Mouse (Mus musculus): ENCODE measurements around the gene Dpy19l3. TPM values are rescaled to one million over a fixed set of nuclear protein-coding genes. Genes with fewer than 3 reads are reported as not detected.

Gene Dpy19l3
- polyA plus RNA-seq, 1 experiment from 2014 or later, result 54.6 TPM

DNA sequence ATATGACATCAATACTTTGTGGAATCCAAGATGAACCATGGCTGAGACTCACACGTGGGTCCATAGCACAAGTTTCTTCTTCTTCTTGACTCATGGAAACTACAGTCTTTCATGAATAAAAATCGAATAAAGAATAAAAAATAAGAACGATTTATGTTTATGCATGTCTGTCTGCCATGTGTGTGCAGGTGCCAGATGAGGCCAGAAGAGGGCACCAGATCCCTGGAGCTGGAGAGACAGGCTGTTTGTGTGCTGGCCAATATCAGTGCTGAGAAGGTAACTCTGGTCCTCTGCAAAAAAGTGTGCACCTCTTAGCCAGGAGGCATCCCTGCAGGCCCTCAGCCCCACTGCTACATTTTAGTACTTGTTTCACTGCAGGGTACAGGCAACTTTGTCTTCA, 72.7 kb downstream of the Dpy19l3 start:
- no peak overlapping the region for H3K4me2 ChIP-seq (replicated peaks)
- no peak for ATAC-seq (replicated peaks)
- H3K9me3 ChIP-seq, result no peaks in the 10 kb centered on the region
- H3K4me1 ChIP-seq, result peaks cover 26% of the 10 kb centered on the region
- H3K36me3 ChIP-seq, result no peaks in the 10 kb centered on the region
- H3K4me3 ChIP-seq, result no peak overlapping the region
- H3K27me3 ChIP-seq, result no peaks in the 10 kb centered on the region
- WGBS, result 84% methylated on average over 3 of the region's 3 CpGs
- H3K27ac ChIP-seq (replicated peaks), result no peak overlapping the region
- H3K9ac ChIP-seq (replicated peaks), result no peak overlapping the region

DNA sequence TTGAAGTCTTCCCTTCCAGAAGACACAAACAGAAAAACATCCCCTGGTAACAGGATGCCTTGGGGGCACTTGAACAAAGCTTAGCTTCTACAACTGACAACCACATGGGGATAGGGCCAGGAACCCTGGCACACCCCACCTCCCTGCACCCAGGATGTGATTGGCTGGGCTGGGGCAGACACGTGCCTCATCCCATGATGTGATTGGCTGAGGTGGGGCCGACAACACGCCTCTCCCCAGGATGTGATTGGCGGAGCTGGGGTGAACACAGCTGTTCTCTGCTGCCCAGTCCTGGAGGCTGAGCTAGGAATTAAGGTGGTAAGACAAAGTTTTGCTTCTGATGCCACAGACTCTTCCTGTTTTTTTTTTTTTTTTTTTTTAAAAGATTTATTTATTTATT, 75.3 kb downstream of the Dpy19l3 start:
- H3K27me3 ChIP-seq, result no peaks in the 10 kb centered on the region
- H3K9me3 ChIP-seq, result no peaks in the 10 kb centered on the region
- no peak overlapping the region for H3K9ac ChIP-seq (replicated peaks)
- H3K27ac ChIP-seq (replicated peaks), result no peak overlapping the region
- peaks cover 8% of the 10 kb centered on the region for H3K4me1 ChIP-seq
- no peaks in the 10 kb centered on the region for H3K36me3 ChIP-seq
- H3K4me3 ChIP-seq, result no peak overlapping the region
- H3K4me2 ChIP-seq (replicated peaks), result no peak overlapping the region
- whole genome bisulfite sequencing, result 79% methylated on average over 4 of the region's 4 CpGs
- no peak for ATAC-seq (replicated peaks)

GRCm38 (mm10) chr7:35668066-35669041, 85.9 kb downstream of the Dpy19l3 start:
- Histone ChIP-seq H3K36me3 (no peaks in the 10 kb centered on the region), H3K27me3 (no peaks in the 10 kb centered on the region), H3K9ac (replicated peaks) (no peak overlapping the region), H3K27ac (replicated peaks) (peak overlapping the region; percentile 80), H3K4me2 (replicated peaks) (no peak overlapping the region), H3K9me3 (no peaks in the 10 kb centered on the region), H3K4me3 (no peak overlapping the region), H3K4me1 (peaks cover 23% of the 10 kb centered on the region)
- 15% methylated on average over 18 of the region's 18 CpGs for WGBS
- ATAC-seq (replicated peaks), result peak; percentile 83

DNA sequence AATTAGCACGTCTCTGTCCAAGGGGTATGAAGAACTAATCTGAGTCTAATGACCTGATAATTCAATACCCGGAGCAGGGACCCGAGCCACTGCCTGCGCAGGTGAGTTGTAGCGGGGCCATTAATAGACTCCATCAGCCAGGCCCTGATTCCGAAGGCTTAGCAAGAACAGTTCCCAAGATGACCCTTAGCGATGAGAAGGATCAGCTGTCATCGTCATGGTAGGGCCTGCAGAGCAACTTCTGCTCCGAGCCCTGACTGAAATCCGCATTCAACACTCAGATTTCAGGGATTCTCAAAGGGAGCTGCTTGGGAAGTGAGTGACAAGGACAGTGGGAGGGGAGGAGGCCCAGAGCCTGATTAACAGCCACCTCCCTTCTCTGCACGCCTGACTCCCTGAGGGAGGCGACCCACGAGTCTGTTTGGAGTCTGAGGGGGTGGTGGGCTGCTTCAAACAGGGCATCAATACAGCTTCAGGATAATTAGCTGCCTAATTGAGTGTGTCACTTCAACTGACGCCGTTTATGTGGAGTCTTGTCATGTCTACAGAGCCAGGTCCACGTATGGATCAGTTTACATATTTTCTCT, 90.4 kb downstream of the Dpy19l3 start:
- 21% methylated on average over 16 of the region's 16 CpGs for WGBS
- ATAC-seq (replicated peaks), result no peak
- H3K9ac ChIP-seq (replicated peaks), result no peak overlapping the region

DNA sequence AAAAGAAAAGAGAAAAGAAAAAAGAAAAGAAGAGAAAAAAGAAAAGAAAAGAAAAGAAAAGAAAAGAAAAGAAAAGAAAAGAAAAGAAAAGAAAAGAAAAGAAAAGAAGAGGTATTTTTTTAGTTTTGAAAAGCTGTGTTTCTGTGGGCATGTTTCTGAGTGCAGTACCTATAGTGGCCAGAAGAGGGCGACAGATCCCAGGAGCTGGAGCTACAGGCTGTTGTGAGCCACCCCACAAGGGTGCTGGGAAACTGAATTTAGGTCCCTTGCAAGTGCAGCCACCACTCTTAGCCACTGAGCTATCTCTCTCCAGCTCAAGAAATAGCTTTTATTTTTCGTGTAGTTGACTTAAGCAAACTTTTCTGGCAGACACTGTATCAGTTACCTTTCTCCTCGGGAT, 95.1 kb downstream of the Dpy19l3 start:
- Histone ChIP-seq H3K4me2 (replicated peaks) (no peak overlapping the region), H3K27ac (replicated peaks) (no peak overlapping the region), H3K36me3 (no peaks in the 10 kb centered on the region), H3K4me3 (no peak overlapping the region), H3K9me3 (no peaks in the 10 kb centered on the region), H3K9ac (replicated peaks) (no peak overlapping the region), H3K4me1 (peaks cover 6% of the 10 kb centered on the region), H3K27me3 (no peaks in the 10 kb centered on the region)
- no peak for ATAC-seq (replicated peaks)
- 57% methylated on average over 3 of the region's 3 CpGs for WGBS

More for the DNA sequence above, 90.4 kb downstream of the Dpy19l3 start:
- Histone ChIP-seq H3K4me1 (peaks cover 20% of the 10 kb centered on the region), H3K4me3 (no peak overlapping the region), H3K4me2 (replicated peaks) (no peak overlapping the region), H3K9me3 (no peaks in the 10 kb centered on the region), H3K36me3 (no peaks in the 10 kb centered on the region), H3K27me3 (no peaks in the 10 kb centered on the region), H3K27ac (replicated peaks) (no peak overlapping the region)

DNA sequence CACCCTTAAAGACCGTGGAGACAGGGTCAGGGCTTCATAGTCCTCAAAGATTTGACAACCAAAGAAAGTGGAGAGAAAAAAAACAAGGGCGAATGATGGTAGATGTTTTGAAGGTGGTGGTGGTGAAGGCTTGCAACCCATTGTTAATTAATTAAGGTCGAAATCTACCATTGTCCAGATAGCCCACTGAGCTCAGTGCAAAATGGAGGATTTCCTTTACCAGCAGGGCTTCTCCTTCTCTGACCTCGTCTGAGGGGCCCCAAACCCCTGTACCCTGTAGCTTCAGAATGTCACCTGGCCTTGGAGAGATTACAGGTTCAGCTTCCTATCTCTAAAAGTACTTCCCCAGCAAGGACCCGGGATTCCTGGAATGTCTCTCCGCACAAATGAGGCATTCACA, 96.4 kb downstream of the Dpy19l3 start:
- no peaks in the 10 kb centered on the region for H3K36me3 ChIP-seq
- no peaks in the 10 kb centered on the region for H3K9me3 ChIP-seq
- H3K4me3 ChIP-seq, result no peak overlapping the region
- no peak overlapping the region for H3K27ac ChIP-seq (replicated peaks)
- H3K4me2 ChIP-seq (replicated peaks), result no peak overlapping the region
- no peak for ATAC-seq (replicated peaks)
- H3K9ac ChIP-seq (replicated peaks), result no peak overlapping the region
- H3K27me3 ChIP-seq, result no peaks in the 10 kb centered on the region
- 40% methylated on average over 6 of the region's 6 CpGs for WGBS
- no peaks in the 10 kb centered on the region for H3K4me1 ChIP-seq

DNA sequence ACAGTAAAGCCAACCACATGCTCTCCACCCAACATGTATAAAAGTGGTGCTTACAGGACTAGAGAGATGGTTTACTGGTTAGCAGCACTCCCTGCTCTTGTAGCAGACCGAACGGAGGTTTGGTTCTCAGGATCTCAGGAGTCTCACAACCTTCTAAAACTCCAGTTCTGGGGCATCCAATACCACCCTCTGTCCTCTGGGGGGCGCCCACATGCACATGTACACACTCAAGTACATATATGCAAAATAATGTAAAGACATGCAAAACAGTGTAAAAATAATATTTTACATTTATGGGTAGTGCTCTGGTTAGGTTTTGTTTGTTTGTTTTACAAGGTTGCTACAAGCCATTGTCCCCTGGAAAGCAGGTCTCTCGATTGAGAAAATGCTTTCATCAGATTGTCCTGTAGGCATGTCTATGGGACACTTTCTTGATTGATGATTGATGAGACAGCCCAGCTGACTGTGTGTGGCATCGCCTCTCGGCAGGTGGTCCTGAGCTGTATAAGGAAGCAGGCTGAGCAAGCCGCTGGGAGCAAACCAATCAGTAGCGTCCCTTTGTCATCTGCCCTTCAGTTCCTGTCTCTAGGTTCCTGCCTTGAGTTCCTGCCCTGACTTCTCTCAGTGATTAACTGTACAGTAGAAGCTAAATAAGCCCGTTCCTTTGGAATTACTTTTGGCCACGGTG, 102.5 kb downstream of the Dpy19l3 start:
- H3K4me1 ChIP-seq, result peaks cover 4% of the 10 kb centered on the region
- no peak for ATAC-seq (replicated peaks)
- no peak overlapping the region for H3K4me2 ChIP-seq (replicated peaks)
- no peaks in the 10 kb centered on the region for H3K36me3 ChIP-seq
- no peak overlapping the region for H3K27ac ChIP-seq (replicated peaks)
- no peaks in the 10 kb centered on the region for H3K27me3 ChIP-seq
- H3K4me3 ChIP-seq, result no peak overlapping the region
- no peak overlapping the region for H3K9ac ChIP-seq (replicated peaks)
- WGBS, result 83% methylated on average over 10 of the region's 10 CpGs
- H3K9me3 ChIP-seq, result no peaks in the 10 kb centered on the region

- no peak overlapping the region for H3K4me3 ChIP-seq
- H3K27me3 ChIP-seq, result no peaks in the 10 kb centered on the region
- H3K9ac ChIP-seq (replicated peaks), result no peak overlapping the region
- H3K4me1 ChIP-seq, result peaks cover 12% of the 10 kb centered on the region
- 65% methylated on average over 11 of the region's 11 CpGs for WGBS
- no peaks in the 10 kb centered on the region for H3K36me3 ChIP-seq
- H3K4me2 ChIP-seq (replicated peaks), result no peak overlapping the region
- no peaks in the 10 kb centered on the region for H3K9me3 ChIP-seq
- ATAC-seq (replicated peaks), result no peak
- no peak overlapping the region for H3K27ac ChIP-seq (replicated peaks)
Observed at GRCm38 (mm10) chr7:35650716-35651410, 103.4 kb downstream of the Dpy19l3 start.

- WGBS, result 49% methylated on average over 3 of the region's 3 CpGs
Observed at GRCm38 (mm10) chr7:35649071-35649470, 105.2 kb downstream of the Dpy19l3 start.

GRCm38 (mm10) chr7:35648239-35649069, 105.8 kb downstream of the Dpy19l3 start:
- Histone ChIP-seq H3K27ac (replicated peaks) (no peak overlapping the region), H3K36me3 (peaks cover 21% of the 10 kb centered on the region), H3K4me2 (replicated peaks) (no peak overlapping the region), H3K4me1 (peaks cover 15% of the 10 kb centered on the region), H3K9me3 (no peaks in the 10 kb centered on the region), H3K4me3 (no peak overlapping the region), H3K9ac (replicated peaks) (no peak overlapping the region), H3K27me3 (no peaks in the 10 kb centered on the region)
- 79% methylated on average over 9 of the region's 9 CpGs for WGBS
- ATAC-seq (replicated peaks), result no peak

More at GRCm38 (mm10) chr7:35649071-35649470, 105.2 kb downstream of the Dpy19l3 start:
- peaks cover 15% of the 10 kb centered on the region for H3K4me1 ChIP-seq
- H3K27ac ChIP-seq (replicated peaks), result no peak overlapping the region
- peaks cover 16% of the 10 kb centered on the region for H3K36me3 ChIP-seq
- ATAC-seq (replicated peaks), result no peak
- H3K4me2 ChIP-seq (replicated peaks), result no peak overlapping the region
- H3K4me3 ChIP-seq, result no peak overlapping the region
- H3K9ac ChIP-seq (replicated peaks), result no peak overlapping the region
- H3K27me3 ChIP-seq, result no peaks in the 10 kb centered on the region
- H3K9me3 ChIP-seq, result no peaks in the 10 kb centered on the region

GRCm38 (mm10) chr7:35647101-35647698, 107.1 kb downstream of the Dpy19l3 start, which contains the start of gene Pdcd5:
TSS of gene Pdcd5 (minus strand) at chr7:35647521.
- H3K4me2 ChIP-seq (replicated peaks), result peak within 1 kb of the TSS; percentile 72
- H3K9ac ChIP-seq (replicated peaks), result peak within 1 kb of the TSS; percentile 81
- peak within 1 kb of the TSS; percentile 81 for H3K27ac ChIP-seq (replicated peaks)
- no peaks in the 10 kb centered on the region for H3K27me3 ChIP-seq
- under 1% methylated on average over 62 of the region's 64 CpGs for WGBS
- H3K4me3 ChIP-seq, result peak within 1 kb of the TSS; percentile 89
- H3K9me3 ChIP-seq, result no peaks in the 10 kb centered on the region
- peak; percentile 94 for ATAC-seq (replicated peaks)
- H3K4me1 ChIP-seq, result peaks cover 15% of the 10 kb centered on the region
- peaks cover 34% of the 10 kb centered on the region for H3K36me3 ChIP-seq
